Mouse (Mus musculus): ENCODE results near the gene Slc6a21.

Slc6a21 gene

GRCm38 (mm10) chr7:45277136-45277760 lies at the start of gene Slc6a21:
Gene Slc6a21 (plus strand): TSS chr7:45277513.
- peak; percentile 67 to 82 for DNase-seq (ENCODE audit: low spot score in 2 of 2)

- DNase-seq (ENCODE audit: low spot score in 2 of 2): no peak
These were observed 48.8 kb upstream of the Slc6a21 start for GRCm38 (mm10) chr7:45228548-45228947.

- DNase-seq (ENCODE audit: low spot score in 2 of 2): no peak
These were observed 48.3 kb upstream of the Slc6a21 start for GRCm38 (mm10) chr7:45229046-45229445.

- no peak for DNase-seq (ENCODE audit: low spot score in 2 of 2)
These were observed 47.7 kb upstream of the Slc6a21 start for GRCm38 (mm10) chr7:45229459-45230203.

GRCm38 (mm10) chr7:45231192-45231591 lies 46.1 kb upstream of the Slc6a21 start:
- no peak for DNase-seq (ENCODE audit: low spot score in 2 of 2)

GRCm38 (mm10) chr7:45231941-45232340 lies 45.4 kb upstream of the Slc6a21 start:
- no peak for DNase-seq (ENCODE audit: low spot score in 2 of 2)

GRCm38 (mm10) chr7:45232716-45233465 lies 44.4 kb upstream of the Slc6a21 start:
- DNase-seq (ENCODE audit: low spot score in 2 of 2): no peak

- DNase-seq (ENCODE audit: low spot score in 2 of 2): no peak
These were observed 43.6 kb upstream of the Slc6a21 start for GRCm38 (mm10) chr7:45233580-45234332.

- no peak for DNase-seq (ENCODE audit: low spot score in 2 of 2)
These were observed 42.9 kb upstream of the Slc6a21 start for GRCm38 (mm10) chr7:45234333-45234841.

- DNase-seq (ENCODE audit: low spot score in 2 of 2): peak in 1 of 2 experiments; percentile 46
These were observed 42.3 kb upstream of the Slc6a21 start for GRCm38 (mm10) chr7:45234922-45235571.

GRCm38 (mm10) chr7:45235656-45236180 lies 41.6 kb upstream of the Slc6a21 start:
- no peak for DNase-seq (ENCODE audit: low spot score in 2 of 2)

GRCm38 (mm10) chr7:45237747-45238699 lies 39.3 kb upstream of the Slc6a21 start:
- DNase-seq (ENCODE audit: low spot score in 2 of 2): no peak

- DNase-seq (ENCODE audit: low spot score in 2 of 2): no peak
These were observed 38.4 kb upstream of the Slc6a21 start, which contains the start of gene Cd37 for GRCm38 (mm10) chr7:45238723-45239496. Gene Cd37 (minus strand): TSS chr7:45239115.

- DNase-seq (ENCODE audit: low spot score in 2 of 2): no peak
These were observed 37.2 kb upstream of the Slc6a21 start for GRCm38 (mm10) chr7:45240109-45240508.

GRCm38 (mm10) chr7:45240633-45241388 lies 36.5 kb upstream of the Slc6a21 start, which contains the start of gene Slc6a16:
Gene Slc6a16 (plus strand): TSS chr7:45241085.
- no peak for DNase-seq (ENCODE audit: low spot score in 2 of 2)

- DNase-seq (ENCODE audit: low spot score in 2 of 2): no peak
These were observed 35.9 kb upstream of the Slc6a21 start for GRCm38 (mm10) chr7:45241389-45241749.

- DNase-seq (ENCODE audit: low spot score in 2 of 2): no peak
These were observed 29.6 kb upstream of the Slc6a21 start for GRCm38 (mm10) chr7:45247666-45248065.

GRCm38 (mm10) chr7:45253806-45254205 lies 23.5 kb upstream of the Slc6a21 start:
- no peak for DNase-seq (ENCODE audit: low spot score in 2 of 2)
